Mouse (Mus musculus) hindbrain, embryonic 14.5 days (tissue): ENCODE measurements at regions not wholly inside any gene's neighbourhood (a gene's known extent, or its start where the extent isn't known, plus 50 kb on each side); places are given as distances from the start of the nearest gene placed in this dataset.

Experiments used
- ATAC-seq: fragments of 200-750 bp; cut with Nextera tagmentation; 2 replicates; pipeline ENCODE4 v1.8.0; 2017; ENCODE audit warnings: moderate number of reproducible peaks, mild to moderate bottlenecking, moderate TSS enrichment, moderate library complexity; ENCODE audit not compliant: low FRiP score
- DNase-seq: peaks from one replicate; pipeline ENCODE4 v3.0.0-alpha.2; 2015; ENCODE audit warnings: low spot score
- H3K27ac ChIP-seq: fragments of 300-500 bp; sonication (generic); 2 replicates; pipeline ENCODE4 v1.5.1; 2014; ENCODE audit warnings: mild to moderate bottlenecking, moderate library complexity
- H3K27me3 ChIP-seq: fragments of 300-500 bp; sonication (generic); 2 replicates; pipeline ENCODE4 v1.6.1; 2014; ENCODE audit warnings: mild to moderate bottlenecking, low read length, mixed read lengths; ENCODE audit not compliant: control insufficient read depth, insufficient read depth
- H3K36me3 ChIP-seq: fragments of 300-500 bp; sonication (generic); replicated peaks from 2 replicates; pipeline ENCODE4 v1.6.1; 2014; ENCODE audit not compliant: control insufficient read depth, insufficient read depth
- H3K4me1 ChIP-seq: fragments of 300-500 bp; sonication (generic); replicated peaks from 2 replicates; pipeline ENCODE4 v1.6.1; 2014; ENCODE audit warnings: antibody characterized with exemption, low read length, mixed read lengths; ENCODE audit not compliant: control insufficient read depth, insufficient read depth
- H3K4me2 ChIP-seq: fragments of 300-500 bp; sonication (generic); replicated peaks from 2 replicates; pipeline ENCODE4 v1.6.1; 2014; ENCODE audit warnings: mild to moderate bottlenecking, moderate library complexity
- H3K4me3 ChIP-seq: fragments of 300-500 bp; sonication (generic); replicated peaks from 2 replicates; pipeline ENCODE4 v1.5.1; 2014; ENCODE audit warnings: mild to moderate bottlenecking, low read length
- H3K9ac ChIP-seq: fragments of 300-500 bp; sonication (generic); 2 replicates; pipeline ENCODE4 v1.6.1; 2014
- H3K9me3 ChIP-seq: fragments of 300-500 bp; sonication (generic); 2 replicates; pipeline ENCODE4 v1.6.1; 2016; ENCODE audit warnings: low read length; ENCODE audit not compliant: control insufficient read depth
- WGBS: fragments of 180-500 bp; shearing (Covaris S2); extraction: QIAGEN DNeasy Blood & Tissue Kit; methylation state at CpG from one replicate; pipeline ENCODE4 v1.1.7; 2014; 5-methylcytosine and 5-hydroxymethylcytosine counted together

- no peak for DNase-seq
- Histone ChIP-seq H3K9me3 (no peaks in the 10 kb centered on the region), H3K27me3 (no peaks in the 10 kb centered on the region), H3K4me2 (no peak overlapping the region), H3K4me3 (no peak overlapping the region), H3K27ac (no peak overlapping the region), H3K4me1 (no peaks in the 10 kb centered on the region), H3K36me3 (no peaks in the 10 kb centered on the region), H3K9ac (no peak overlapping the region)
- ATAC-seq, result no peak
- 80% methylated on average over 3 of the region's 3 CpGs for whole genome bisulfite sequencing
Observed at GRCm38 (mm10) chr17:51546999-51547398, 286.1 kb downstream of the Satb1 start.

DNA sequence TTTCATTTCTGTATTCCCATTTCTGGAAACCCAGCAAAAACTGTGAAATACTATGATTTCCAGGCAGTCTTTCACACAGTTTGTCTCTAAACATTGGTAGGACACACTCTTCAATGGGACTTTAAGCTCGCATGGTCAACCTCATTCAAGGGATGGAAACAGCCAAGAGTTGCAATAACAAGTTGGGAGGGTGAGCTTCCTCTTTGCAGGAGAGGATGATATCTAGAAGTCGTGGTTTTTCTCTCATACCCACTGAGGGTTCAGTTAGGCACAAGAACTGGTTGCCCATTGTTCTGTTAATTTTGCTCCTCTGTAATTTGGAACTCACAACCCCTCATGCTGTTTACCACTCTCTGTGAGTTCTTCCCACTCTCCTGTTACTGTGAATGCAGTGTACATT, 290.5 kb downstream of the Satb1 start:
- DNase-seq, result no peak
- no peaks in the 10 kb centered on the region for H3K4me1 ChIP-seq
- no peaks in the 10 kb centered on the region for H3K36me3 ChIP-seq
- H3K9me3 ChIP-seq, result no peaks in the 10 kb centered on the region
- 83% methylated on average over 2 of the region's 2 CpGs for WGBS
- no peak overlapping the region for H3K4me3 ChIP-seq
- H3K4me2 ChIP-seq, result no peak overlapping the region
- no peak overlapping the region for H3K9ac ChIP-seq
- no peak for ATAC-seq
- no peaks in the 10 kb centered on the region for H3K27me3 ChIP-seq
- H3K27ac ChIP-seq, result no peak overlapping the region

DNA sequence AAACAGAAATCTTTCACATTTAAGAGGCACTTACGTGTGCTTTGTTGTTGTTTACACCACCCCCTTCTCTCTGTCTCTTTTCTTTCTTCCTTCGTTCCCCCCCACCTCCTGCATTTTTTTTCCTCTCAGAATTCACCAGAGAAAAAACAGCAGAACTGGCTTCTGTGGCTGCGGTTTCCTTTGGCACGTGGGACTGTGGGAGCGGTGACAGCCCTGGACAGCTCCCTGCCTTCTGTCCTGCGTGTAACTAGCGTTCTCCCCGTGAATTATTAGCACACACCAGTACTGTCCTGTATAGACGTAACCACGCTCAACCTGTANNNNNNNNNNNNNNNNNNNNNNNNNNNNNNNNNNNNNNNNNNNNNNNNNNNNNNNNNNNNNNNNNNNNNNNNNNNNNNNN, 298.4 kb downstream of the Satb1 start:
- Histone ChIP-seq H3K4me2 (peak overlapping the region; percentile 57), H3K27ac (no peak overlapping the region), H3K27me3 (no peaks in the 10 kb centered on the region), H3K36me3 (no peaks in the 10 kb centered on the region), H3K4me1 (peaks cover 17% of the 10 kb centered on the region; the same call in 1 of the 2 replicates), H3K9ac (peak overlapping the region; percentile 57), H3K9me3 (no peaks in the 10 kb centered on the region), H3K4me3 (peak overlapping the region; percentile 26)
- whole genome bisulfite sequencing, result 35% methylated on average over 10 of the region's 10 CpGs
- ATAC-seq (peak; percentile 64; the same call in 1 of the 2 replicates), DNase-seq (no peak)

GRCm38 (mm10) chr17:51534270-51534669, 298.8 kb downstream of the Satb1 start:
- 24% methylated on average over 14 of the region's 14 CpGs for WGBS

DNA sequence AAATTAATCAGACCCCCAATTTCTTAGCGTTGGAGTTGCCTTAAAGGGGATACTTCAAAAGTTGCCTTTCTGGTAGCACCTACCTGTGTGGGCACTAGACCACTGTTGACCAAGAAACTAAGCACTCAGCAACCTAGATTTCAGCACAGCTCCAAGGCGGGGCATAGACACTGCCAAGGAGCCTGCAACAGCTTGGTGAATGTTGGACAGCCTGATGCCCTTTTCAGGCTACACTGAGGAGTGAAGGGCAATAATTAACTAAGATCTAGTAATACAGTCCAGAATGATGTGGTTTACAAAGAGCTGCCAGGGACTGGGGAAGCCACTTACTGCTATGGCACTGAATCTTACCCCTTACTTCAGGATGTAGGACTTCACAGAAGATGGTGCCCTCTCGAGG, 304.9 kb downstream of the Satb1 start:
- Histone ChIP-seq H3K27me3 (no peaks in the 10 kb centered on the region), H3K9me3 (no peaks in the 10 kb centered on the region), H3K9ac (no peak overlapping the region), H3K4me1 (no peaks in the 10 kb centered on the region), H3K4me3 (no peak overlapping the region), H3K36me3 (no peaks in the 10 kb centered on the region), H3K4me2 (no peak overlapping the region), H3K27ac (no peak overlapping the region)
- WGBS, result 92% methylated on average over 3 of the region's 3 CpGs
- DNase-seq (no peak), ATAC-seq (no peak)

More at GRCm38 (mm10) chr17:51534270-51534669, 298.8 kb downstream of the Satb1 start:
- H3K4me1 ChIP-seq, result peaks cover 17% of the 10 kb centered on the region; the same call in 1 of the 2 replicates
- H3K9ac ChIP-seq, result peak overlapping the region; percentile 57
- H3K4me2 ChIP-seq, result peak overlapping the region; percentile 57
- peak overlapping the region; percentile 43 for H3K27ac ChIP-seq
- peak overlapping the region; percentile 26 for H3K4me3 ChIP-seq
- peak; percentile 44; the same call in 1 of the 2 replicates for ATAC-seq
- no peaks in the 10 kb centered on the region for H3K27me3 ChIP-seq
- H3K9me3 ChIP-seq, result no peaks in the 10 kb centered on the region
- no peaks in the 10 kb centered on the region for H3K36me3 ChIP-seq
- peak; percentile 28 for DNase-seq

- H3K27me3 ChIP-seq, result no peaks in the 10 kb centered on the region
- H3K4me2 ChIP-seq, result no peak overlapping the region
- no peak overlapping the region for H3K4me3 ChIP-seq
- H3K9me3 ChIP-seq, result no peaks in the 10 kb centered on the region
- no peak overlapping the region for H3K9ac ChIP-seq
- WGBS, result 56% methylated on average over 7 of the region's 7 CpGs
- no peak overlapping the region for H3K27ac ChIP-seq
- ATAC-seq (no peak), DNase-seq (no peak)
- no peaks in the 10 kb centered on the region for H3K36me3 ChIP-seq
- no peaks in the 10 kb centered on the region for H3K4me1 ChIP-seq
Observed at GRCm38 (mm10) chr17:51526881-51527280, 306.2 kb downstream of the Satb1 start.

- H3K4me1 ChIP-seq, result no peaks in the 10 kb centered on the region
- ATAC-seq, result no peak
- no peaks in the 10 kb centered on the region for H3K27me3 ChIP-seq
Observed at GRCm38 (mm10) chr17:51526464-51526863, 306.6 kb downstream of the Satb1 start.

DNA sequence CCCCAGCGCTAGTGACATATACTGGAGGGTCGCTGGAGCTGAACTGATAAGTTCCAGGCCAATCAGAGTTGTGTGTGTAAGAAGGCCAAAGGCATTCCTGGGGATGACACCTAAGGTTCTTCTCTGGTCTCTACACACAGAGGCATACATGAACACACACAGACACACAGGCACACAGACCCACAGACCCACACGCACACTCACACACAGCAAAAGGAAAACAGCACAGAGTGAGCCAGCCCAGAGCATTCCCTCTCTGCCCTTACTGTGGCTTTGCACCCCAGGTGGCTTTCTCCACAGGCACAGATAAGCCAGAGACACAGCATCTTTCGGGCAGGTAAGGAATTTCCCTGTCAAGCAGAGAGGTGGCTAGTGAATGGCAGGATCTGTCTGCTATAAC, 307.1 kb downstream of the Satb1 start:
- no peak for ATAC-seq
- no peak overlapping the region for H3K9ac ChIP-seq
- H3K9me3 ChIP-seq, result no peaks in the 10 kb centered on the region
- H3K4me2 ChIP-seq, result no peak overlapping the region
- H3K27me3 ChIP-seq, result no peaks in the 10 kb centered on the region
- H3K4me3 ChIP-seq, result no peak overlapping the region
- H3K27ac ChIP-seq, result no peak overlapping the region
- no peak for DNase-seq
- H3K4me1 ChIP-seq, result no peaks in the 10 kb centered on the region
- H3K36me3 ChIP-seq, result no peaks in the 10 kb centered on the region
- 58% methylated on average over 4 of the region's 4 CpGs for WGBS

More at GRCm38 (mm10) chr17:51526464-51526863, 306.6 kb downstream of the Satb1 start:
- Histone ChIP-seq H3K27ac (no peak overlapping the region), H3K9me3 (no peaks in the 10 kb centered on the region), H3K9ac (no peak overlapping the region), H3K36me3 (no peaks in the 10 kb centered on the region), H3K4me3 (no peak overlapping the region), H3K4me2 (no peak overlapping the region)
- no peak for DNase-seq
- 19% methylated on average over 5 of the region's 5 CpGs for WGBS

GRCm38 (mm10) chr17:51525219-51525618, 307.9 kb downstream of the Satb1 start:
- H3K27me3 ChIP-seq, result no peaks in the 10 kb centered on the region
- 55% methylated on average over 2 of the region's 2 CpGs for WGBS
- no peaks in the 10 kb centered on the region for H3K36me3 ChIP-seq
- no peaks in the 10 kb centered on the region for H3K9me3 ChIP-seq
- ATAC-seq (no peak), DNase-seq (no peak)
- no peak overlapping the region for H3K9ac ChIP-seq
- H3K4me1 ChIP-seq, result no peaks in the 10 kb centered on the region
- H3K27ac ChIP-seq, result no peak overlapping the region
- no peak overlapping the region for H3K4me3 ChIP-seq
- no peak overlapping the region for H3K4me2 ChIP-seq

DNA sequence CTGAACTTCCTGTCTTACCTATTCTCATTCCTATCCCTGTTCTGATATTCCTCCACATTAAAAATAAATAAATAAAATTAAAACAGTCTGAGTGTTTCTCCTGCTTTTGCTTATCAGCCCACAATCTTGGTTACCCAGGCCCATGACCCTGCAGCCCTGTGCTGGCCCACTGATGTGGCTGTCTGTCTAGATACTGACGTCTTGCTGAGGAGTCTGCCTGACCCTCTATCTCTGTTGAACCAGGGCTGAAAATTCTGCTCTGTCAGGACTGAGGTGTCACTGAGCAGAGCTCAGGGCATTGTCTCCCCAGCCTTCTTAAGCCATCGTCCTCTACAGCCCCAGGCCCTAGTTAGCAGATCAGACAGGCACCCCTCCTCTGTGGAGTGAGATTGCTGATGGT, 321.2 kb downstream of the Satb1 start:
- H3K36me3 ChIP-seq, result no peaks in the 10 kb centered on the region
- no peaks in the 10 kb centered on the region for H3K27me3 ChIP-seq
- ATAC-seq (no peak), DNase-seq (no peak)
- no peak overlapping the region for H3K4me3 ChIP-seq
- H3K27ac ChIP-seq, result no peak overlapping the region
- H3K4me1 ChIP-seq, result no peaks in the 10 kb centered on the region
- H3K4me2 ChIP-seq, result no peak overlapping the region
- 73% methylated on average over 2 of the region's 2 CpGs for WGBS
- H3K9ac ChIP-seq, result no peak overlapping the region
- no peaks in the 10 kb centered on the region for H3K9me3 ChIP-seq
